Mouse (Mus musculus) gastrocnemius, postnatal 4 days (tissue): Measurements from ENCODE around the gene Pde3a. TPM values are rescaled to one million over a fixed set of nuclear protein-coding genes. Genes with fewer than 3 reads are reported as not detected.

ENCODE experiments used
- DNase-seq, 2 experiments: peaks; one replicate each; pipeline ENCODE4 v3.0.0; 2021 to 2022; ENCODE audit warnings: low spot score in 2 of 2, mixed read lengths in 2 of 2
- total RNA-seq, 2 experiments: library from RNA; stranded (reverse); gene quantifications; 2 replicates each; pipeline ENCODE4 v1.2.3; 2021

Pde3a gene
- total RNA-seq, 2 experiments from 2014 or later, result 11.9 to 13.3 TPM

GRCm38 (mm10) chr6:141257434-141258202, 8.5 kb downstream of the Pde3a start:
- no peak for DNase-seq

- no peak for DNase-seq
These were observed 16.2 kb downstream of the Pde3a start for GRCm38 (mm10) chr6:141265257-141265656.

DNA sequence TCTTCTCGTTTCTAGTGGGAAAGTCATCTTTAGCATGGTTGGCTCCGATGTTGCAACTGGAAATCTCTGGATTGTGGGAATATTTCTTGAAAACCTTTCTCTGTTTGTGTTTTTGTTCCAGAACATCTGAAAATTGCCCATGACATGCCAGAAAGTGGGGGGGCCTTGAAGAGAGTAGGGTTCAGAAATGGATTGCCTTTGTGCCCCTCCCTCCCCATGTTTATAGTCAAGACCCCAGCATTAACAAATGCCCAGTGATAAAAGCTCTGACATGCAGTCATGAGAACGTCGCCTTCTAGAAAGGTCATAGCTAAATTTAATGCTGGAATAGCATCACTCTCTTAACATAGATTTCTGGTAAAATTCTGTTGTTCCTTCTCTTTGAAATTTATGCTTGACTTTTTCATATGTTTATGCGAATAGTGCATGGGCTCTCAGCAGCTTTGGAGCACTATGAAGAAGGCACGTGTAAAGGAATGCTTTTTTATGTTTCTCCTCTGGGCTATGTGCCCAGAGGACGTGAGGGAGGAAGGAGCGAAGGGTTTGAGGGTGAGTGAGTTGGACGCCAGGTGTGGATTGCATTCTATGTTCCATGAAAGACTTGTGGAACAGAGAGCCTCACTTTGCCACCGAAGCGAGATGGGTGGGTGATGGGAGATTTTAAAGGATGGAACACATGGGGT, 19.0 kb downstream of the Pde3a start:
- DNase-seq, result no peak

GRCm38 (mm10) chr6:141268871-141269270, 19.8 kb downstream of the Pde3a start:
- DNase-seq, result no peak

DNA sequence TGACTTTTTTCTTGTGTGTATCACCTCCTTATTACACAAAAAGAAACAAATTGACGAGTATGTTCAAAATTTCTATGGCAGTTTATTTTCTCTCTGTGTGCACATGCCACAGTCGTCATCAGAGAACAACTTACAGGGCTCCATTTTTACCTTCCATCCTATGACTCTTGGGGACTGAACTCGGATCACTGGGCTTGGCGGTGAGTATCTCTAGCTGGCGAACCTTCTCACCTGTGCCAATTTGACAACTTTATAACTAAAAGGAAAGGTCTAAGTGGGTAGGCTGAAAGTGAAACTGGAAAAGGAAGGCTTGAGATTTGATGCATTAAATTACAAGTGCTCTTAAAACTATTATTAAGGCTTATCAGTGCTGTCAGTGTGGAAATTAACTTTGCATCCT, 22.1 kb downstream of the Pde3a start:
- DNase-seq, result no peak

- no peak for DNase-seq
These were observed 22.5 kb downstream of the Pde3a start for GRCm38 (mm10) chr6:141271579-141271978.

GRCm38 (mm10) chr6:141273685-141274084, 24.6 kb downstream of the Pde3a start:
- DNase-seq, result no peak

GRCm38 (mm10) chr6:141281685-141282084, 32.6 kb downstream of the Pde3a start:
- no peak for DNase-seq

DNA sequence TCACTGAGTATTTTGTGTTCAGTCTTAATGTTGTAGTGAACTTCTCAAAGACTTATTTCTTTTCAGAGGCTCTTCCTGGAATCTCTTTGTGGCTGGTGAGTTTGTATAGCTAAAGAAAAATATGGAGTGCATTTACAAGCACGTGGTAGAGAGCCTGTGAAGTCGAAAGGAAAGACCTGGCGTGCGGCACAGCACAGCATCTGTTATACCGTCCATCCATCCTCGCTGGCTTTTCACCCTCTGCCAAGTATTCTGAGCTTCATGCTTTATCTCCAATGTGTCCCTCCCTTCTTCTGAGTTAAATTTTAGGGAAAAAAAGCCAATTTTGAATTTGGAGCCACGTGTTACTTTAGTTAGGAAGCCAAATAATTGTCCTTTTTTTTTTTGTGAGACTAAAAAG, 33.7 kb downstream of the Pde3a start:
- no peak for DNase-seq

GRCm38 (mm10) chr6:141291195-141291594, 42.1 kb downstream of the Pde3a start:
- DNase-seq, result no peak

- no peak for DNase-seq
These were observed 43.9 kb downstream of the Pde3a start for GRCm38 (mm10) chr6:141292826-141293459.

DNA sequence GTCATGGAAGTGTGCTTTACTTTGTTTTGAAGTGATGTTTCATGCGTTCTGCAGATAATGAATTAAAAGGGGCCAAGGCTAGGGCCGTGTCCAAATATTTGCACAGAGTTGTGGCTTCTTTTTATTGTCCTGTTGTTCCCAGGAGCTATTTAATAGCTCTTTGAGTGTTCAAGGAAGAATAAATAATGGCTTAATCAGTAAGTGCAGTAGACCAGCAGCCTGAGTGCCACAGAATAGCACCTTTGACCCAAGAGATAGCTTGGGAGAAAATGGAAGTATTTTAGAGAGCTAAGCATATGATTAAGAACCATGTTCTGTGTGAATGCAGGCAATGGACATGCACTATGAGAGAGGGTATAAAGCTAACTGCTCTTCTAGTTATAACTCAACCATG, 44.4 kb downstream of the Pde3a start:
- DNase-seq, result no peak

GRCm38 (mm10) chr6:141295264-141295663, 46.2 kb downstream of the Pde3a start:
- DNase-seq, result no peak

- no peak for DNase-seq
These were observed 53.0 kb downstream of the Pde3a start for GRCm38 (mm10) chr6:141301750-141302748.

DNA sequence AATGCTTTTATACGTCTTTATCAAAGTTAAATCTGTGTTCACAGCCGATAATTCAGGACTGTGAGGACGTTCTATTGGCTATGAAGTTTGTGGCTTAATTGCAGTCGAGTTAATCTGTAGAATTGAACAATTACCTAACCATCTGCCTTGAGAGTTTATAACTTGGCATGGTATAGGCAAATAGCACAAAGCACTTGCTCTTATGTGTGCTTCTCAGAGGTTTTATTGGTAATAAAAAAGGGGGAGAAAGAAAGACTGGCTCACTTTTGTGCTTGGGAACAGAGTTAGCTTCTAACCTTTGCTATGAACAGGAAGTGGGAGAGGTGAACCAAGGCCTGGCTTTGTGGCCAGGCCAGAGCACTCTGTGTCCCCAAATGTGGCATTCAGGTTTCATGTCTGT, 53.8 kb downstream of the Pde3a start:
- DNase-seq, result no peak

GRCm38 (mm10) chr6:141307326-141307725, 58.3 kb downstream of the Pde3a start:
- no peak for DNase-seq

DNA sequence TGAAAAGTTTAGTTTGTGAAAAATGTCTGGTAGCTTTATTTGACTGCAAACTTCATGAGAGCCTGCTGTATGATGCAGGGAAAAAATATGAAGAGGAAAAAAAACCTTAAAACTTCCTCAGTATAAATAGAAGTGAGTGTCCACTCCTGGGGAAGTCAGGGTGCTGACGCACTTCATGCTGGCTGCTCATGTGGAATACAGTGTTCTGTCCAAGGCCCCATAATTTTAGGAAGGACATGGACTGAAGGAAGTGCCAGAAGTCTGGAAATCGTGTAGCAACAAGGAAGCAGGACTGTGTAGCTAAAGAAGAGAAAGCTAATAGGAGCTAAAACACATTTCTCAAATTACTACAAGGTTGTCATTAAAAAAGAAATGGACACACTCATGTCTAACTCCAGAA, 59.4 kb downstream of the Pde3a start:
- DNase-seq, result no peak

- DNase-seq, result no peak
These were observed 60.8 kb downstream of the Pde3a start for GRCm38 (mm10) chr6:141309872-141310271.

GRCm38 (mm10) chr6:141310351-141310750, 61.3 kb downstream of the Pde3a start:
- no peak for DNase-seq

DNA sequence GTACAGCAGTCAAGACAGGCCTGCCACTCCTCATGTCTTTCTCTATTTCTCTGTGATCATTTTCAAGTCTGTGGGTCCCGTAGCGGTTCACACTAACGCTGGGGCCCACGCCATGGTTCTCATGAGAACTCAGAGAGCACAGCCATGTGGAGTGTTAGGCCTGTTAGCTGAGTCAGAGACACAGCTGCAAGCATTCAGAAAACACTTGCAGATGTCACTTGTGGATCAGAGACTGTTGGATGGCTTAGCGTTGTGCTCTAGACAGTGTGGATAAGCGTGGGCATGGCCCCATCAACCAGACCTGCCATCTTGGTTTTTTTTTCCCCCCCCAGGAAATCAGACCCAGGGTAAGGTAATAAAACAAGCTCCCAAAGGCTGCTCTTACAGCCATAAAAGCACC, 62.5 kb downstream of the Pde3a start:
- peak in 1 of 2 experiments; percentile 23 for DNase-seq

- DNase-seq, result no peak
These were observed 64.0 kb downstream of the Pde3a start for GRCm38 (mm10) chr6:141313112-141313511.
